Mouse (Mus musculus) megakaryocyte progenitor cell, adult 5-6 weeks (primary cell): ENCODE results near the gene Picalm. TPM values are rescaled to one million over a fixed set of nuclear protein-coding genes. Genes with fewer than 3 reads are reported as not detected.

ENCODE experiments used
- ATAC-seq: replicated peaks from 2 replicates; pipeline ENCODE4 v1.8.0; 2016; ENCODE audit warnings: mild to moderate bottlenecking, moderate TSS enrichment, inconsistent platforms; ENCODE audit not compliant: poor library complexity
- total RNA-seq, 2 experiments: library from RNA; stranded (forward) in 1 of 2; stranded (reverse) in 1 of 2; fragments of 157-497, 149-512 nt in 1 of 2; fragments of 200-1000 nt in 1 of 2; gene quantifications; 2 replicates each; pipeline versions ENCODE4 v1.2.3 to v1.2.4; 2015 to 2017

Gene Picalm
- total RNA-seq (2015), result 101 and 140 TPM in 2 replicates
- 97.1 and 131 TPM in 2 replicates for total RNA-seq (2017)

GRCm38 (mm10) chr7:90129732-90130392 lies at the start of gene Picalm:
TSS of gene Picalm (plus strand) at chr7:90130213.
- ATAC-seq, result peak; percentile 74

DNA sequence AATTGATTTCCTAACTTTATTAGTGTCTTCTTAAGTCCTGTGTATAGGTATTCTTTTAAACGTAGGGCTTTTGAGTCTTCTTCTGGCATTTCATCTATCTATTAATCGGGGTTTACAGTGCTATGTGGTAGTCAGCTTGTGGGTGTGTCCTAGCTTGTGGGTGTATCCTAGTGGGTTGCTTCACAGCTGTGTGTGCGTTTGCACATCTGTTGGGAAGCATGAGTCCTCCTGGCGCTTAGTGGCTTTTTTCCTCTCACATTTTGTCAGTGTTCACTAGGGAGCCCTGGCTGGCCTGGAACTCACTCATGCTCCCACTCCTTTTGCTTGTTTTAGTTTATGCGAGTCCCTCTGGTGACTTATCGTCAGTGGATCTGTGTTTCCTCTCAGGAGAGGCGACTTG lies 46.2 kb upstream of the Picalm start:
- peak; percentile 69 for ATAC-seq

DNA sequence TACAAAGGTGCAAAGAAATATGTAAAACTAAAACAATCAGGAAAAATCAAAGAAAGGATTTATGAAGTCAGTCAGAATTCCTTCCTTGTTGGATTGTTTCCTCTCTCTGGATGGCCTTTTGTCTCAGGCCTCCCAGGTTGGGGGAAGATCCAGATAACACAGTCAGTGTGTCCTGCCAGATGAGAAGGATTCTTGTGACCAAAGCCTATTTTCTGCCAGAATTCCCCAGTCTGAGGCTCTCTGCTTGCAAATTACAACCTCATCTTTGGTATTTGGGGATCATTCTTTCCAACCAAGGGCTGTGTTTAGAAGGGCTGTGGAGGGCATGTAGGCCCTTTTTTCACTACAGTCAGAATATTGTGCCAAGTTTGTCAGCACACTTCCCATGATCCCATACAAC lies 45.5 kb upstream of the Picalm start:
- ATAC-seq, result no peak

DNA sequence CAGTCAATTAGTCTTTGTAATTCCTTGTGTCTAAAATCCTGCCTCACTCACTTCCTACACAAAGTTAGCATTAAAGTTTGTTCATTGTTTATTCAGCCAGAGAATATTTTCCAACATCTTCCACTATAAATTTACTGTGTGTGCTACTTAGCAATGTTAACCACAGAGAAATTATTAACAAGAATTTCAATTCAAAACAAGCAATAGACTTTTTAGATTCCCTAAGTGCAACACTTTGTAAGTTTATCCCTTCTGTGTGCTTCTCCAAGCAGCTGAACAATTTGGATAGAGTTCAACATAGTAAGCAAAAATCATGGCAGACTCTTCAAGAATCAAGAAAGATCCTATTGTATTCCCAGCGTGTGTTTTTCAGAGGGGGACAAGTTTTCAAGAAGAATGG lies 44.3 kb upstream of the Picalm start:
- no peak for ATAC-seq

GRCm38 (mm10) chr7:90086821-90087220 lies 43.2 kb upstream of the Picalm start:
- ATAC-seq, result no peak

GRCm38 (mm10) chr7:90090996-90091395 lies 39.0 kb upstream of the Picalm start:
- ATAC-seq, result no peak

DNA sequence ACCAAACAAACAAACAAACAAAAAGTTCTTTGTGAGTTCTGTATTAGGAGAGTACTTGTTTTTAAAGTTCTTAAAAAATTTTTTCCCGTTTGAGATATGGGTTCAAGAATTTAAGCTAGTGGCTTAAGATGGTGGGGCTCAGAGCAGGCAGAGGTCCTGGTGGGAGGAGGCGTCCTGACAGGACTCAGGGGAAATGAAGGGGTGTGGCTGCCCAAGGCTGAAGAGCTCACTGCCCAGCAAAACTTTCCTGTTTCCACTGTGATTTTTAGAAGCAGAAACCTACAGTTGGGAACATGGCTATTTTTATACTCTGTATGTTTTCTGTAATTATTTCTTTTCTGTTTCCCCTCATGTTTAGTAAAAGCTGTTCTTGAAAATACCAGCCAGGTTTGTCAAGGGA lies 38.3 kb upstream of the Picalm start:
- no peak for ATAC-seq

DNA sequence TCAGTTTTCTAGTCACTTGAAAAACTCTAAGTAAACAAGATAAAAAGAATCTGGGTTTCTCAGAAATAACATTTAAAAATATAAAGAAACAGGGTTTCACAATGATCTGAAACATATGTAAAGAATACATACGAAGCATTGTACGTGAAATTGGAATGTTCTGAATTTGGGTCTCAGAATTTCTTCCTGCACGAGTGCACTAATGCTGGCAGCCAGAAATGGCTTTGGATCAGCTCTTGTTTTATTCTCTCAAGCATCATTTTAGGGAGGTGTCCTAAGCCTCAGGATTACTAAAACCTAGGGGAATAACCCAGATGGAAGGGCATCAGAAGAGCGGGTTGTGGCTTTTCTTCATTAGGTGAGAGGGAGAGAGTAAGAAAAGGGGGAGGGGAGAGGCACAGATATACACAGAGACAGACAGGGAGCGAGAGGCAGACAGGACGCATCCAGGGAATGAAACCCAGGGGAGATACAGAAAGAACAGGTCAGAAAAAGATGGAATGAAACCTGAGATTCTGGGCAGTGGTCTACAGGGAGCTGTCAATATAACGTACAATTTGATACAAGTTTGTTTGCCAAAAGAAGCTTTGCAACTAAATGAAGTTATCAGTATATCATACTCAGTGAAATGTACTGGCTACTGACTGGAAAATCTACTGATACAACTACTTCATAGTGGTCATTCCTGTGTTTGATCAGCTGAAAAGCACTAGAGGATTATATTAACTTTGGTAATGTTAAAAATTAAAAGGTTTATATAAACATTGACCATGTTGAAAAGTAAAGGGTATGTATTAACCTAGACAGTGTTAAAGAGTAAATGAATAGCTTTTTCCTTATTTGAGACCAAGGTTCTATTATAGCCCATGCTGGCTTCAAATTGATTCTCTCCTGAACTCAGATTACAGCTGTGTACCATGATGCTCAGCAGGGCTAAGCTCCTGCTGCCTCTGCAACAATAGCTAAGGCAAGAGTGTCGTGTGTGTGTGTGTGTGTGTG lies 37.3 kb upstream of the Picalm start:
- no peak for ATAC-seq

- no peak for ATAC-seq
Measured at GRCm38 (mm10) chr7:90095097-90095496, 34.9 kb upstream of the Picalm start.

- ATAC-seq, result no peak
Measured at GRCm38 (mm10) chr7:90095766-90096372, 34.1 kb upstream of the Picalm start.

DNA sequence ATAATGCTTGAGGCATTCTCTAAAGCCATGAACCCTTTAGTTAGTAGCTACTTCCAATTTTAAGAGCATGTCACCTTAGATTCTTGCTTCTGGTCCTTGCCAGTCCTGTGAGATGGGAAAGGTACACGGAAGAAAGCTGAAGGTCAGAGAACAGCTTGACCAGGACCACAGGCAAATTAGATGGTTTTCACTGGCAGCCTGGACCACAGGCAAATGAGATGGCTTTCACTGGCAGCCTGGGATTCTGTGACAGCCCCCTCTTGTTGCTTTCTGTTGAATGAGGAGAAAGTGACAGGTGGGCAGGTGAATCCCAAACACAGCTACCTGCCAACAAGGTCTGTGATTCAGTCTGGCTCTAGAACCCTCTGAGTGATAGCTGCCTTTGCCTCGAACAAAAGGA lies 33.4 kb upstream of the Picalm start:
- ATAC-seq, result no peak

DNA sequence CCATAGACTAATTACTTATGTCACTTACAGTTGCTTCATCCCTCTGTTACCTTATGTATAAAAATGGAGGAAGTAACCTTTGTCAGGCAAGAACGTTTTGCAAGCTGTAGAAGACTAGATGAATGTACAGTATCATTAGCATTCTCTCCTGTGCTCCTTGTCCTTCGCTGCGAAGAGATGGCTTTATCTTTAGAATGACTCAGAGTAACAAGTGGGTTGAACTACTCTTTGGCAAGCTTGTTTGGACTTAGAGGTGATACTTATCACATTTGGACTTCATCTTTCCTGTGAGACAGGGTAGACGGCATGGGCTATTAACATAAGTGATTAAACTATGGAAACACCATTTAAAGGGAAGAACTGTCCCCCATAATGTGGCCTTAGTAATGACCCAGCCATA lies 31.8 kb upstream of the Picalm start:
- ATAC-seq, result peak; percentile 39

GRCm38 (mm10) chr7:90099248-90099647 lies 30.8 kb upstream of the Picalm start:
- ATAC-seq, result no peak

GRCm38 (mm10) chr7:90100614-90101160 lies 29.3 kb upstream of the Picalm start:
- ATAC-seq, result no peak

DNA sequence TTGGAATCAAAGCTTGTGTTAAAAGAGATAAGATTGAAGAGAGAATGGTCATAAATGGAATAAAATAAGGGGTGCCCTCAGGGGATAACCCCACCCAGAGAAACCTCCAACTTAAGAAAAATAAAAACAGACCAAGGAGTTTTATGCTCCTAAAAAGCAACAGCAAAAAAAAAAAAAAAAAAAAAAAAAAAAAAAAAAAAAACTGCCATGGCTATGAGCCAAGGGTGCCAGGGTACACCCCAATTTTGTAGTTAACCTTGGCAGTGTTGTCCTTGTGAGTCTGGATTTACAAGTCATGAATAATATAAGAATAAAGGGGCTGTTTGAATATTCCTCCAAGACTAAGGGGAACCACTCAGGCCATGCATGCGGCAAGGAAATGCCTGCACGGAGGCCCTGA lies 13.9 kb upstream of the Picalm start:
- no peak for ATAC-seq

- no peak for ATAC-seq
Measured at GRCm38 (mm10) chr7:90120106-90120505, 9.9 kb upstream of the Picalm start.

DNA sequence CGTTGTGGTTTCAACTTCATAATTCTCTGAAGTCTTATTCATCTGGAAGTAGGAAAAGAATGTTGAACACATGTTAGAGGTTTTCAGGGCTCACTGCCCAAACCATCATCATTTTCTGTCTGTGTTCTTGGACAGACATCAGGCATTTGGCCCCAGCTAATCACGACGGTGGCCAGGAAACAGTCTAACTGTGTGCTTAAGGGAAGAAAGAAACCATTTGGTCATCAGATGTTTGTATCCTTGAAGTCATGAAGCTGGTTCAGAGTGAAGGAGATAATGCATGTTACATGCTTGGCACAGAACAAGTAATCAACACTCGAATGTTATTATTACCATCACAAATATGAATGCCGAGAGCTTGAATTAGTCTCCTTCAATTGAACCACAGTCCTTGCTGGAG lies 5.0 kb upstream of the Picalm start:
- no peak for ATAC-seq

GRCm38 (mm10) chr7:90128631-90129200 lies 1.3 kb upstream of the Picalm start:
- ATAC-seq, result no peak

GRCm38 (mm10) chr7:90129271-90129731 lies 712 bp upstream of the Picalm start:
- peak; percentile 69 for ATAC-seq

DNA sequence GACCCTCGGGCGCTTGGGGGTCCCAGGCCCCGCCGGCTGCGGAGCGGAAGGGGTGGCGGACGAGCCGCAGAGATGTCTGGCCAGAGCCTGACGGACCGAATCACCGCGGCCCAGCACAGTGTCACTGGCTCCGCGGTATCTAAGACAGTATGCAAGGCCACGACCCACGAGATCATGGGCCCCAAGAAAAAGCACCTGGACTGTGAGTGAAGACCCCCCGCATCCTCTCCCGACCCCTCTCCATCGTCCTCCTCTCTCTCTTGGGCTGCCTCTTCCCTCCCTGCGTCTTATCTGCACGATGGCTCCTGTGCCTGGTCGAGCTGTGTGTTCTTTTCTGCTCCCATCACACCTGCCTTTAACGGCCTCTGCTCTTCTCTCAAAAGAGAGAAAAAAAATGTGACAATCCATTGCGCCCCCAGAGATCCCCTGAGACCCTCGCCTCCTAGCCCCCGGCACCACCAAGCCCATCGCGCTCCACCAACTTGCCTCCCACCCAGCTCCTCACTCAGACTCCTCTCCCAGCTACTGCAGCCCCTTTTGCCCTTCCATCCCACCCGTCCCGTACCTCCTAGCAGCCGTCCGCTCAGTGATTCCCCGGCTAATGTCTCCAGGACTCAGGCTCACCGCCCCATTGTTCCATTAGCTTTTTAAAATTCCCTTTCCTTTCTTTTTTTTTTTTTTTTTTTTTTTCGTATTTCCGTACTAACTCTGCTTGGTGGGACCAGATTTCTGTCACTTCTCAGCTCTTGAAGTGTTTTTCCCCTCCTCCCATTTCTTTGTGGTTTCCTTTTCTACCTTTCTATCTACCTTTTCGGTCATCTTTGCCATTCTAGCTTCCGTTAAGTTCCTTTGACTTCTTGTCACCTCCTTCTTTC lies 725 bp downstream of the Picalm start:
- peak; percentile 10; the same call in 1 of the 2 replicates for ATAC-seq
